Mouse (Mus musculus) gastrocnemius, postnatal 25 days (tissue): ENCODE results near the gene AW822073. TPM values are rescaled to one million over a fixed set of nuclear protein-coding genes. Genes with fewer than 3 reads are reported as not detected.
"Not testable (repeated sequence)": the region's sequence is repeated elsewhere in the genome, so short reads cannot be mapped to it uniquely, and the experiment has no call there.

ENCODE experiments used
- DNase-seq: peaks from one replicate; pipeline ENCODE4 v3.0.0; 2022
- total RNA-seq, 2 experiments: library from RNA; stranded (reverse); gene quantifications; 1 replicate in 1 of 2; 2 replicates in 1 of 2; pipeline ENCODE4 v1.2.3; 2021

Gene AW822073
- total RNA-seq, 2 experiments from 2014 or later: not detected

- DNase-seq: not testable (repeated sequence)
These were observed 3.2 kb downstream of the AW822073 start for GRCm38 (mm10) chr10:58221571-58221970.

GRCm38 (mm10) chr10:58220726-58221125, 4.0 kb downstream of the AW822073 start:
- DNase-seq: no peak

- DNase-seq: no peak
These were observed 7.4 kb downstream of the AW822073 start for GRCm38 (mm10) chr10:58217366-58217765.

- no peak for DNase-seq
These were observed 9.4 kb downstream of the AW822073 start for GRCm38 (mm10) chr10:58215353-58215752.

GRCm38 (mm10) chr10:58214934-58215333, 9.8 kb downstream of the AW822073 start:
- DNase-seq: no peak

- no peak for DNase-seq
These were observed 10.2 kb downstream of the AW822073 start for GRCm38 (mm10) chr10:58214497-58214896.

GRCm38 (mm10) chr10:58212230-58212629, 12.5 kb downstream of the AW822073 start:
- DNase-seq: no peak

GRCm38 (mm10) chr10:58211213-58211612, 13.5 kb downstream of the AW822073 start:
- no peak for DNase-seq

GRCm38 (mm10) chr10:58210514-58210913, 14.2 kb downstream of the AW822073 start:
- DNase-seq: no peak

GRCm38 (mm10) chr10:58209710-58210467, 14.8 kb downstream of the AW822073 start:
- no peak for DNase-seq

- no peak for DNase-seq
These were observed 17.9 kb downstream of the AW822073 start for GRCm38 (mm10) chr10:58206639-58207404.

GRCm38 (mm10) chr10:58205986-58206385, 18.7 kb downstream of the AW822073 start:
- no peak for DNase-seq

Other genes starting within 250 kb of the AW822073 start
- not detected for gene Duxf3, start 7.7 kb upstream of the AW822073 start, total RNA-seq
- not detected for gene Gm4981, start 11.8 kb upstream of the AW822073 start, total RNA-seq
- 10 to 100 TPM; 21.4 to 22.9 TPM for gene Gcc2, start 30.6 kb upstream of the AW822073 start, total RNA-seq
- gene Lims1, start 98.5 kb upstream of the AW822073 start, total RNA-seq: 10 to 100 TPM; 37.5 to 41.0 TPM
- 10 to 100 TPM; 39.5 to 40.1 TPM for gene Ranbp2, start 222.0 kb upstream of the AW822073 start, total RNA-seq